Mouse (Mus musculus): Measurements from ENCODE around the gene Asap2.

GRCm38 (mm10) chr12:21165157-21165556 lies 174.9 kb downstream of the Asap2 start:
- no peak for TF ChIP-seq POLR2A (IDR thresholded peaks at IDR 0.05; ENCODE audit: borderline replicate concordance, control insufficient read depth, low read depth, low read length)
- no peak for TF ChIP-seq CTCF (IDR thresholded peaks at IDR 0.05; ENCODE audit: control insufficient read depth, insufficient read depth, low read length)

Data from bone marrow, adult 2 months (tissue).